In genomic region chr3:136707222-136708019, GRCm38 (mm10) we compare ENCODE assay signal across 27 mouse cellular contexts. TPM values are rescaled to one million over a fixed set of nuclear protein-coding genes. Genes with fewer than 3 reads are reported as not detected.
A peak's percentile ranks its signal among the peaks of the same experiment; 100 is the strongest.
DNase-seq lines count a peak whose midpoint lies in the region; ATAC-seq and TF ChIP-seq lines count a peak whose summit lies in the region.
"Had no signal": no experiment of that assay in that cellular context is flagged by ENCODE, and none has a peak within 500 bp of the region (broad histone marks: within the 10 kb centered on the region; RNA-seq: fewer than 3 reads in every experiment).

No protein-coding gene starts in this region.

- H3K79me2 ChIP-seq in heart, adult 2 months (replicated peaks; ENCODE audit: control insufficient read depth, insufficient read depth, low read length), result peaks cover 3% of the 10 kb centered on the region; the same call in 1 of the 2 replicates

- WGBS in heart, adult 2 months, result 65% methylated on average over 3 of the region's 3 CpGs
- WGBS in heart, embryonic 10.5 days, result 44% methylated on average over 3 of the region's 3 CpGs
- WGBS in limb, embryonic 12.5 days, result 38% methylated on average over 3 of the region's 3 CpGs
- 53% methylated on average over 3 of the region's 3 CpGs for WGBS in forebrain, embryonic 10.5 days

- peaks cover 49% of the 10 kb centered on the region for H3K36me3 ChIP-seq in heart, adult 2 months (ENCODE audit: control insufficient read depth, insufficient read depth, low read length)
- H3K36me3 ChIP-seq in heart, embryonic 10.5 days, result no peaks in the 10 kb centered on the region
- peaks cover 5% of the 10 kb centered on the region; the same call in 1 of the 2 replicates for H3K36me3 ChIP-seq in limb, embryonic 12.5 days
- H3K36me3 ChIP-seq in forebrain, embryonic 10.5 days (replicated peaks), result no peaks in the 10 kb centered on the region
- H3K36me3 ChIP-seq: heart, embryonic 15.5 days; hindbrain, embryonic 13.5 days; limb, embryonic 15.5 days; midbrain, embryonic 12.5 days; neural tube, embryonic 13.5 days had no signal

- no peak for TF ChIP-seq POLR2A in heart, adult 2 months (IDR thresholded peaks at IDR 0.05; ENCODE audit: insufficient read depth, low read depth, low read length)

- H3K27me3 ChIP-seq in heart, adult 2 months (ENCODE audit: control insufficient read depth, insufficient read depth, low read length), result no peaks in the 10 kb centered on the region
- H3K27me3 ChIP-seq in heart, embryonic 10.5 days (ENCODE audit: insufficient read depth, poor library complexity, severe bottlenecking), result no peaks in the 10 kb centered on the region
- no peaks in the 10 kb centered on the region for H3K27me3 ChIP-seq in limb, embryonic 12.5 days
- H3K27me3 ChIP-seq in forebrain, embryonic 10.5 days (ENCODE audit: poor library complexity, severe bottlenecking), result no peaks in the 10 kb centered on the region
- H3K27me3 ChIP-seq: heart, embryonic 15.5 days; hindbrain, embryonic 13.5 days; limb, embryonic 15.5 days; megakaryocyte, embryonic 14.5 days; midbrain, embryonic 12.5 days; neural tube, embryonic 13.5 days had no signal

- H3K9ac ChIP-seq in heart, adult 2 months (ENCODE audit: low read depth, low read length), result no peak overlapping the region
- no peak overlapping the region for H3K9ac ChIP-seq in limb, embryonic 12.5 days (replicated peaks)
- H3K9ac ChIP-seq: heart, embryonic 15.5 days; hindbrain, embryonic 13.5 days; limb, embryonic 15.5 days; liver, embryonic 14.5 days; lung, embryonic 14.5 days; midbrain, embryonic 12.5 days; neural tube, embryonic 13.5 days had no signal

- H3K4me2 ChIP-seq in limb, embryonic 12.5 days, result no peak overlapping the region
- H3K4me2 ChIP-seq: heart, embryonic 15.5 days; hindbrain, embryonic 13.5 days; limb, embryonic 15.5 days; lung, embryonic 14.5 days; midbrain, embryonic 12.5 days; neural tube, embryonic 13.5 days had no signal

- H3K4me1 ChIP-seq in heart, adult 2 months (ENCODE audit: control insufficient read depth, insufficient read depth, low read length), result peaks cover 29% of the 10 kb centered on the region
- H3K4me1 ChIP-seq in heart, embryonic 10.5 days, result peaks cover 16% of the 10 kb centered on the region
- H3K4me1 ChIP-seq in limb, embryonic 12.5 days (replicated peaks), result peaks cover 58% of the 10 kb centered on the region
- peaks cover 42% of the 10 kb centered on the region for H3K4me1 ChIP-seq in forebrain, embryonic 10.5 days

- H3K27ac ChIP-seq in heart, adult 2 months, result peak overlapping the region; percentile 44
- H3K27ac ChIP-seq in heart, embryonic 10.5 days, result no peak overlapping the region
- H3K27ac ChIP-seq in limb, embryonic 12.5 days, result peak overlapping the region; percentile 26; the same call in 1 of the 2 replicates
- no peak overlapping the region for H3K27ac ChIP-seq in forebrain, embryonic 10.5 days
- H3K27ac ChIP-seq: heart, embryonic 15.5 days; hindbrain, embryonic 13.5 days; kidney, postnatal 0 days; left cerebral cortex, adult 2 months; limb, embryonic 15.5 days; liver, embryonic 14.5 days; midbrain, embryonic 12.5 days; neural tube, embryonic 13.5 days had no signal

- intact Hi-C loops in heart, adult 2 months (cut with DNase I), result no loop called here

- DNase-seq in heart, adult 2 months, result no peak
- DNase-seq in heart, embryonic 10.5 days (ENCODE audit: low spot score), result no peak
- peak; percentile 16 for DNase-seq in A20 (ENCODE audit: low read depth, low spot score)
- no peak for DNase-seq in forebrain, embryonic 10.5 days (ENCODE audit: extremely low spot score, low spot score)
- DNase-seq in right cerebral cortex, postnatal 10 days (ENCODE audit: low spot score in 2 of 2), result no peak
- DNase-seq: cerebellum, adult 18-20 months; cerebellum, postnatal 14 days; gastrocnemius, postnatal 25 days; heart, postnatal 36 days; kidney, adult 8-10 months; kidney, postnatal 4 days; lung, embryonic 14.5 days; lung, postnatal 36 days; spleen, adult 18-20 months; thymus, postnatal 14 days had no signal

- no peaks in the 10 kb centered on the region for H3K9me3 ChIP-seq in heart, embryonic 10.5 days
- no peaks in the 10 kb centered on the region for H3K9me3 ChIP-seq in limb, embryonic 12.5 days
- no peaks in the 10 kb centered on the region for H3K9me3 ChIP-seq in forebrain, embryonic 10.5 days
- H3K9me3 ChIP-seq: heart, embryonic 15.5 days; hindbrain, embryonic 13.5 days; limb, embryonic 15.5 days; megakaryocyte, embryonic 14.5 days; midbrain, embryonic 12.5 days; neural tube, embryonic 13.5 days had no signal

- no peak overlapping the region for H3K4me3 ChIP-seq in heart, adult 2 months
- H3K4me3 ChIP-seq in heart, embryonic 10.5 days, result no peak overlapping the region
- no peak overlapping the region for H3K4me3 ChIP-seq in limb, embryonic 12.5 days (replicated peaks)
- no peak overlapping the region for H3K4me3 ChIP-seq in forebrain, embryonic 10.5 days
- H3K4me3 ChIP-seq: heart, embryonic 15.5 days; hindbrain, embryonic 13.5 days; left cerebral cortex, adult 2 months; limb, embryonic 15.5 days; midbrain, embryonic 12.5 days; neural tube, embryonic 13.5 days had no signal

- peak; percentile 42 for ATAC-seq in CD4-positive, CD25-positive, alpha-beta regulatory T cell, adult 4 months
- ATAC-seq in limb, embryonic 12.5 days (ENCODE audit: insufficient number of reproducible peaks, insufficient read depth, low FRiP score, low TSS enrichment, low read depth), result peak; percentile 52; the same call in 1 of the 2 replicates
- ATAC-seq: forebrain, embryonic 14.5 days had no signal

- no peak for TF ChIP-seq CTCF in heart, adult 2 months (IDR thresholded peaks at IDR 0.05)

- no peak for TF ChIP-seq EP300 in heart, adult 2 months (IDR thresholded peaks at IDR 0.05; ENCODE audit: insufficient read depth, low read depth, low read length)

RNA-seq across cellular contexts. Expression of gene Ppp3ca, which starts 37.5 kb away (rescaled TPM):
- 10 to 100 TPM; 41.7 to 44.3 TPM for total RNA-seq in heart, adult 2 months (2021)
- 18.3 and 28.5 TPM in 2 replicates for polyA plus RNA-seq in heart, adult 2 months (2012; rRNA removed)
- 45.5 and 53.9 TPM in 2 replicates for polyA plus RNA-seq in heart, embryonic 10.5 days (2016; fragmentation: Nextera tagmentation; extraction: Ambion mirVana)
- 10 to 100 TPM; 17.9 to 31.8 TPM for polyA plus RNA-seq in CD4-positive, CD25-positive, alpha-beta regulatory T cell, adult 4 months (2017; shearing (Covaris generic))
- 110 and 119 TPM in 2 replicates for polyA plus RNA-seq in limb, embryonic 12.5 days (2016; fragmentation: Nextera tagmentation; extraction: Ambion mirVana)
- polyA plus RNA-seq in forebrain, embryonic 10.5 days (2016; fragmentation: Nextera tagmentation; extraction: Ambion mirVana), result 28.0 and 28.7 TPM in 2 replicates

Comparison
In these comparisons a context has a peak if more than half of its experiments do, and no peak if none do; other contexts are left out.
1. H3K27ac ChIP-seq: peak in heart, adult 2 months (single experiment) and limb, embryonic 12.5 days (single experiment); none in heart, embryonic 10.5 days (single experiment) and forebrain, embryonic 10.5 days (single experiment).